Mouse (Mus musculus): ENCODE measurements at regions not wholly inside any gene's neighbourhood (a gene's known extent, or its start where the extent isn't known, plus 50 kb on each side); places are given as distances from the start of the nearest gene placed in this dataset.

GRCm38 (mm10) chr12:25305764-25306653 lies 209.1 kb upstream of the Id2 start:
- DNase-seq (ENCODE audit: low read depth, low spot score), result peak; percentile 58

GRCm38 (mm10) chr12:25304820-25305511 lies 208.0 kb upstream of the Id2 start:
- H3K27me3 ChIP-seq (ENCODE audit: control insufficient read depth, insufficient read depth, low read length, poor library complexity, severe bottlenecking), result no peaks in the 10 kb centered on the region
- DNase-seq (ENCODE audit: low read depth, low spot score), result no peak
- no peaks in the 10 kb centered on the region for H3K36me3 ChIP-seq (ENCODE audit: control insufficient read depth, insufficient read depth, low read length, poor library complexity, severe bottlenecking)

More at GRCm38 (mm10) chr12:25305764-25306653, 209.1 kb upstream of the Id2 start:
- H3K27me3 ChIP-seq (ENCODE audit: control insufficient read depth, insufficient read depth, low read length, poor library complexity, severe bottlenecking), result no peaks in the 10 kb centered on the region
- no peaks in the 10 kb centered on the region for H3K36me3 ChIP-seq (ENCODE audit: control insufficient read depth, insufficient read depth, low read length, poor library complexity, severe bottlenecking)

GRCm38 (mm10) chr12:25303500-25304050 lies 206.6 kb upstream of the Id2 start:
- no peak for DNase-seq (ENCODE audit: low read depth, low spot score)
- Histone ChIP-seq H3K27me3 (ENCODE audit: control insufficient read depth, insufficient read depth, low read length, poor library complexity, severe bottlenecking) (no peaks in the 10 kb centered on the region), H3K36me3 (ENCODE audit: control insufficient read depth, insufficient read depth, low read length, poor library complexity, severe bottlenecking) (no peaks in the 10 kb centered on the region)

GRCm38 (mm10) chr12:25300804-25301390 lies 204.0 kb upstream of the Id2 start:
- no peaks in the 10 kb centered on the region for H3K27me3 ChIP-seq (ENCODE audit: control insufficient read depth, insufficient read depth, low read length, poor library complexity, severe bottlenecking)
- no peaks in the 10 kb centered on the region for H3K36me3 ChIP-seq (ENCODE audit: control insufficient read depth, insufficient read depth, low read length, poor library complexity, severe bottlenecking)
- DNase-seq (ENCODE audit: low read depth, low spot score), result peak; percentile 41

GRCm38 (mm10) chr12:25299603-25300471 lies 202.9 kb upstream of the Id2 start:
- Histone ChIP-seq H3K36me3 (ENCODE audit: control insufficient read depth, insufficient read depth, low read length, poor library complexity, severe bottlenecking) (no peaks in the 10 kb centered on the region), H3K27me3 (ENCODE audit: control insufficient read depth, insufficient read depth, low read length, poor library complexity, severe bottlenecking) (no peaks in the 10 kb centered on the region)
- peak; percentile 51 for DNase-seq (ENCODE audit: low read depth, low spot score)

GRCm38 (mm10) chr12:25298766-25299165 lies 201.8 kb upstream of the Id2 start:
- H3K27me3 ChIP-seq (ENCODE audit: control insufficient read depth, insufficient read depth, low read length, poor library complexity, severe bottlenecking), result no peaks in the 10 kb centered on the region
- no peaks in the 10 kb centered on the region for H3K36me3 ChIP-seq (ENCODE audit: control insufficient read depth, insufficient read depth, low read length, poor library complexity, severe bottlenecking)
- no peak for DNase-seq (ENCODE audit: low read depth, low spot score)

- Histone ChIP-seq H3K36me3 (ENCODE audit: control insufficient read depth, insufficient read depth, low read length, poor library complexity, severe bottlenecking) (no peaks in the 10 kb centered on the region), H3K27me3 (ENCODE audit: control insufficient read depth, insufficient read depth, low read length, poor library complexity, severe bottlenecking) (no peaks in the 10 kb centered on the region)
- no peak for DNase-seq (ENCODE audit: low read depth, low spot score)
Observed at GRCm38 (mm10) chr12:25297960-25298359, 201.0 kb upstream of the Id2 start.

- H3K27me3 ChIP-seq (ENCODE audit: control insufficient read depth, insufficient read depth, low read length, poor library complexity, severe bottlenecking), result no peaks in the 10 kb centered on the region
- DNase-seq (ENCODE audit: low read depth, low spot score), result no peak
- H3K36me3 ChIP-seq (ENCODE audit: control insufficient read depth, insufficient read depth, low read length, poor library complexity, severe bottlenecking), result no peaks in the 10 kb centered on the region
Observed at GRCm38 (mm10) chr12:25296648-25297047, 199.7 kb upstream of the Id2 start.

- peak; percentile 35 for DNase-seq (ENCODE audit: low read depth, low spot score)
- no peaks in the 10 kb centered on the region for H3K27me3 ChIP-seq (ENCODE audit: control insufficient read depth, insufficient read depth, low read length, poor library complexity, severe bottlenecking)
- no peaks in the 10 kb centered on the region for H3K36me3 ChIP-seq (ENCODE audit: control insufficient read depth, insufficient read depth, low read length, poor library complexity, severe bottlenecking)
Observed at GRCm38 (mm10) chr12:25294179-25295025, 197.5 kb upstream of the Id2 start.

GRCm38 (mm10) chr12:25293470-25294178 lies 196.7 kb upstream of the Id2 start:
- Histone ChIP-seq H3K27me3 (ENCODE audit: control insufficient read depth, insufficient read depth, low read length, poor library complexity, severe bottlenecking) (no peaks in the 10 kb centered on the region), H3K36me3 (ENCODE audit: control insufficient read depth, insufficient read depth, low read length, poor library complexity, severe bottlenecking) (no peaks in the 10 kb centered on the region)
- DNase-seq (ENCODE audit: low read depth, low spot score), result no peak

- DNase-seq (ENCODE audit: low read depth, low spot score), result no peak
- no peaks in the 10 kb centered on the region for H3K27me3 ChIP-seq (ENCODE audit: control insufficient read depth, insufficient read depth, low read length, poor library complexity, severe bottlenecking)
- H3K36me3 ChIP-seq (ENCODE audit: control insufficient read depth, insufficient read depth, low read length, poor library complexity, severe bottlenecking), result no peaks in the 10 kb centered on the region
Observed at GRCm38 (mm10) chr12:25289381-25289780, 192.4 kb upstream of the Id2 start.

- DNase-seq (ENCODE audit: low read depth, low spot score), result no peak
- no peaks in the 10 kb centered on the region for H3K36me3 ChIP-seq (ENCODE audit: control insufficient read depth, insufficient read depth, low read length, poor library complexity, severe bottlenecking)
- H3K27me3 ChIP-seq (ENCODE audit: control insufficient read depth, insufficient read depth, low read length, poor library complexity, severe bottlenecking), result no peaks in the 10 kb centered on the region
Observed at GRCm38 (mm10) chr12:25283808-25284207, 186.9 kb upstream of the Id2 start.

- DNase-seq (ENCODE audit: low read depth, low spot score), result peak; percentile 48
- no peaks in the 10 kb centered on the region for H3K36me3 ChIP-seq (ENCODE audit: control insufficient read depth, insufficient read depth, low read length, poor library complexity, severe bottlenecking)
- no peaks in the 10 kb centered on the region for H3K27me3 ChIP-seq (ENCODE audit: control insufficient read depth, insufficient read depth, low read length, poor library complexity, severe bottlenecking)
Observed at GRCm38 (mm10) chr12:25281438-25281837, 184.5 kb upstream of the Id2 start.

All from splenic B cell, adult 2 months (primary cell).